8 mouse cellular contexts compared by ENCODE assay signal in genomic region chr11:120823551-120823947, GRCm38 (mm10). TPM values are rescaled to one million over a fixed set of nuclear protein-coding genes. Genes with fewer than 3 reads are reported as not detected.
A peak's percentile ranks its signal among the peaks of the same experiment; 100 is the strongest.
DNase-seq lines count a peak whose midpoint lies in the region; ATAC-seq lines count a peak whose summit lies in the region.

No protein-coding gene starts in this region.

- H3K9me3 ChIP-seq in forebrain, embryonic 14.5 days (replicated peaks; ENCODE audit: control insufficient read depth, low read length), result no peaks in the 10 kb centered on the region
- no peaks in the 10 kb centered on the region for H3K9me3 ChIP-seq in limb, embryonic 10.5 days (replicated peaks)
- no peaks in the 10 kb centered on the region for H3K9me3 ChIP-seq in neural tube, embryonic 14.5 days (ENCODE audit: control insufficient read depth, low read length)

- peaks cover 27% of the 10 kb centered on the region for H3K4me1 ChIP-seq in forebrain, embryonic 14.5 days (ENCODE audit: control insufficient read depth, insufficient read depth, low read length)
- H3K4me1 ChIP-seq in limb, embryonic 10.5 days, result peaks cover 48% of the 10 kb centered on the region
- H3K4me1 ChIP-seq in neural tube, embryonic 14.5 days (ENCODE audit: control insufficient read depth, insufficient read depth, low read length), result peaks cover 28% of the 10 kb centered on the region

- H3K9ac ChIP-seq in forebrain, embryonic 14.5 days (ENCODE audit: low read length), result peak overlapping the region; percentile 93
- H3K9ac ChIP-seq in neural tube, embryonic 14.5 days (replicated peaks; ENCODE audit: low read depth, low read length), result peak overlapping the region; percentile 95

- DNase-seq in embryo, embryonic 11 days, result peak; percentile 79
- no peak for DNase-seq in embryo, embryonic 10 days (ENCODE audit: low spot score)
- DNase-seq in ovary, adult 18-20 months (ENCODE audit: low spot score), result peak; percentile 55
- DNase-seq in ovary, postnatal 14 days (ENCODE audit: low spot score), result no peak
- peak; percentile 77 for DNase-seq in forebrain, embryonic 14.5 days (ENCODE audit: low spot score)
- no peak for DNase-seq in limb, embryonic 10.5 days (ENCODE audit: low spot score)
- DNase-seq in Muller cell, postnatal 12 days (ENCODE audit: inconsistent ontology term), result no peak

- H3K36me3 ChIP-seq in forebrain, embryonic 14.5 days (ENCODE audit: control insufficient read depth, insufficient read depth, low read length), result peaks cover 42% of the 10 kb centered on the region
- H3K36me3 ChIP-seq in limb, embryonic 10.5 days, result peaks cover 50% of the 10 kb centered on the region
- peaks cover 22% of the 10 kb centered on the region for H3K36me3 ChIP-seq in neural tube, embryonic 14.5 days (ENCODE audit: control insufficient read depth, insufficient read depth, low read length)

- H3K4me3 ChIP-seq in forebrain, embryonic 14.5 days (ENCODE audit: low read depth, low read length), result peak overlapping the region; percentile 86
- peak overlapping the region; percentile 91 for H3K4me3 ChIP-seq in limb, embryonic 10.5 days
- H3K4me3 ChIP-seq in neural tube, embryonic 14.5 days (ENCODE audit: low read depth, low read length), result peak overlapping the region; percentile 84

- under 1% methylated on average over 27 of the region's 40 CpGs for WGBS in forebrain, embryonic 14.5 days
- WGBS in limb, embryonic 10.5 days, result under 1% methylated on average over 40 of the region's 40 CpGs
- under 1% methylated on average over 33 of the region's 40 CpGs for whole genome bisulfite sequencing in neural tube, embryonic 14.5 days

- ATAC-seq in forebrain, embryonic 14.5 days, result peak; percentile 49
- ATAC-seq in neural tube, embryonic 14.5 days (ENCODE audit: low read depth), result peak; percentile 42

- peak overlapping the region; percentile 99 for H3K27ac ChIP-seq in forebrain, embryonic 14.5 days (ENCODE audit: low read depth, low read length)
- H3K27ac ChIP-seq in limb, embryonic 10.5 days, result peak overlapping the region; percentile 98
- peak overlapping the region; percentile 99 for H3K27ac ChIP-seq in neural tube, embryonic 14.5 days (ENCODE audit: low read depth, low read length)

- peak overlapping the region; percentile 95 for H3K4me2 ChIP-seq in forebrain, embryonic 14.5 days (ENCODE audit: low read length)
- H3K4me2 ChIP-seq in neural tube, embryonic 14.5 days (ENCODE audit: low read depth, low read length), result peak overlapping the region; percentile 99

- no peaks in the 10 kb centered on the region for H3K27me3 ChIP-seq in forebrain, embryonic 14.5 days (replicated peaks; ENCODE audit: control insufficient read depth, insufficient read depth, low read length)
- H3K27me3 ChIP-seq in limb, embryonic 10.5 days (ENCODE audit: low read depth, poor library complexity, severe bottlenecking), result no peaks in the 10 kb centered on the region
- H3K27me3 ChIP-seq in neural tube, embryonic 14.5 days (ENCODE audit: control insufficient read depth, insufficient read depth, low read length), result no peaks in the 10 kb centered on the region

RNA-seq across cellular contexts. Expression of gene Fasn, which starts 0.8 kb away (rescaled TPM):
- 84.2 and 102 TPM in 2 replicates for polyA plus RNA-seq in forebrain, embryonic 14.5 days (2014; fragmentation: Nextera tagmentation; extraction: Ambion mirVana)
- polyA plus RNA-seq in limb, embryonic 10.5 days (2016; fragmentation: Nextera tagmentation; extraction: Ambion mirVana), result 125 and 139 TPM in 2 replicates
- 107 and 117 TPM in 2 replicates for polyA plus RNA-seq in neural tube, embryonic 14.5 days (2014; fragmentation: Nextera tagmentation; extraction: Ambion mirVana)

RNA-seq across cellular contexts. Expression of gene Dus1l, which starts 27.3 kb away (rescaled TPM):
- 53.5 and 58.6 TPM in 2 replicates for polyA plus RNA-seq in forebrain, embryonic 14.5 days (2014; fragmentation: Nextera tagmentation; extraction: Ambion mirVana)
- polyA plus RNA-seq in limb, embryonic 10.5 days (2016; fragmentation: Nextera tagmentation; extraction: Ambion mirVana), result 122 and 136 TPM in 2 replicates
- 44.8 and 47.8 TPM in 2 replicates for polyA plus RNA-seq in neural tube, embryonic 14.5 days (2014; fragmentation: Nextera tagmentation; extraction: Ambion mirVana)

RNA-seq across cellular contexts. Expression of gene Gps1, which starts 39.5 kb away (rescaled TPM):
- polyA plus RNA-seq in forebrain, embryonic 14.5 days (2014; fragmentation: Nextera tagmentation; extraction: Ambion mirVana), result 348 and 350 TPM in 2 replicates
- 269 and 270 TPM in 2 replicates for polyA plus RNA-seq in limb, embryonic 10.5 days (2016; fragmentation: Nextera tagmentation; extraction: Ambion mirVana)
- 302 and 312 TPM in 2 replicates for polyA plus RNA-seq in neural tube, embryonic 14.5 days (2014; fragmentation: Nextera tagmentation; extraction: Ambion mirVana)

RNA-seq across cellular contexts. Expression of gene Rfng, which starts 39.5 kb away (rescaled TPM):
- polyA plus RNA-seq in forebrain, embryonic 14.5 days (2014; fragmentation: Nextera tagmentation; extraction: Ambion mirVana), result 39.4 and 64.8 TPM in 2 replicates
- 35.7 and 40.4 TPM in 2 replicates for polyA plus RNA-seq in limb, embryonic 10.5 days (2016; fragmentation: Nextera tagmentation; extraction: Ambion mirVana)
- 89.6 and 91.1 TPM in 2 replicates for polyA plus RNA-seq in neural tube, embryonic 14.5 days (2014; fragmentation: Nextera tagmentation; extraction: Ambion mirVana)

Comparison
In these comparisons a context has a peak if more than half of its experiments do, and no peak if none do; other contexts are left out.
1. DNase-seq: peak in embryo, embryonic 11 days (single experiment), ovary, adult 18-20 months (single experiment) and forebrain, embryonic 14.5 days (single experiment); none in embryo, embryonic 10 days (single experiment), ovary, postnatal 14 days (single experiment), limb, embryonic 10.5 days (single experiment) and Muller cell, postnatal 12 days (single experiment).
2. Peak in every context shown above with its lines, with median percentiles within 50 percentile points of each other: H3K27ac ChIP-seq and H3K4me3 ChIP-seq.